Mouse (Mus musculus) embryonic facial prominence, embryonic 13.5 days (tissue): Measurements from ENCODE around the gene Anapc15. TPM values are rescaled to one million over a fixed set of nuclear protein-coding genes. Genes with fewer than 3 reads are reported as not detected.

Experiments
- ATAC-seq: fragments of 200-750 bp; cut with Nextera tagmentation; 2 replicates; pipeline ENCODE4 v1.8.0; 2017; ENCODE audit warnings: low read depth; ENCODE audit not compliant: insufficient number of reproducible peaks, insufficient read depth, low FRiP score, low TSS enrichment
- H3K27ac ChIP-seq: fragments of 300-500 bp; sonication (generic); 2 replicates; pipeline ENCODE4 v1.5.1; 2015; ENCODE audit warnings: moderate library complexity, mild to moderate bottlenecking, inconsistent platforms
- H3K27me3 ChIP-seq: fragments of 300-500 bp; sonication (generic); 2 replicates; pipeline ENCODE4 v1.6.1; 2015; ENCODE audit warnings: mild to moderate bottlenecking, inconsistent platforms
- H3K36me3 ChIP-seq: fragments of 300-500 bp; sonication (generic); 2 replicates; pipeline ENCODE4 v1.6.1; 2015; ENCODE audit warnings: mild to moderate bottlenecking, inconsistent platforms
- H3K4me1 ChIP-seq: fragments of 300-500 bp; sonication (generic); 2 replicates; pipeline ENCODE4 v1.6.1; 2015; ENCODE audit warnings: inconsistent platforms
- H3K4me2 ChIP-seq: fragments of 300-500 bp; sonication (generic); 2 replicates; pipeline ENCODE4 v1.6.1; 2015; ENCODE audit warnings: moderate library complexity, mild to moderate bottlenecking, inconsistent platforms
- H3K4me3 ChIP-seq: fragments of 300-500 bp; sonication (generic); 2 replicates; pipeline ENCODE4 v1.5.1; 2015; ENCODE audit warnings: mild to moderate bottlenecking, inconsistent platforms
- H3K9ac ChIP-seq: fragments of 300-500 bp; sonication (generic); 2 replicates; pipeline ENCODE4 v1.6.1; 2015; ENCODE audit warnings: mild to moderate bottlenecking, inconsistent platforms
- H3K9me3 ChIP-seq: fragments of 300-500 bp; sonication (generic); 2 replicates; pipeline ENCODE4 v1.6.1; 2016; ENCODE audit warnings: inconsistent platforms
- WGBS: fragments of 180-500 bp; shearing (Covaris S2); methylation state at CpG from one replicate; pipeline ENCODE4 v1.1.7; 2015; ENCODE audit warnings: mixed read lengths; 5-methylcytosine and 5-hydroxymethylcytosine counted together
- polyA plus RNA-seq: library from polyadenylated mRNA; unstranded; fragments of >200 nt; fragmentation: Nextera tagmentation; extraction: Ambion mirVana; gene quantifications from 2 replicates; pipeline ENCODE4 v1.2.1, GENCODE M21; 2015

Anapc15 gene
- polyA plus RNA-seq, 1 experiment from 2014 or later: 73.4 TPM

DNA sequence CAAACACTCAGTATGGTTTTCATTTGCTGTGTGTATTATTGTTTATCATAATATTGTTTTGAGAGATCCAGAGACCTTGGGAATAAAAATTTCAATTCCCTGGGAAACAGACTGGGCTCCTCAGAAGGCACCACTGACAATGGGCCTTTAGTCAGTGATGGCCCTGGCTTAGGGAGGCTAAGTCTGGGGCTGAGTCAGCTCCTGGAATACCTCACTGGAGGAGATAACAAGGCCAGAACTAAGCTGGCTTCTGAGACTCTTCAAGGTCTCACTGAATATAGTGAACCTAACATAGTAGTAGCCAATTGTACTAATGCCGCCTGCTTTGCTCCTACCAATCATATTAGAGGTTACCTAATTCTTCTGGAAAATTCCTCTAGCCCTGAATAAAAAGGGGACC lies 12.5 kb downstream of the Anapc15 start:
- H3K9ac ChIP-seq: no peak overlapping the region
- no peak overlapping the region for H3K4me2 ChIP-seq
- no peak overlapping the region for H3K27ac ChIP-seq
- H3K9me3 ChIP-seq: no peaks in the 10 kb centered on the region
- H3K4me1 ChIP-seq: no peaks in the 10 kb centered on the region
- no peaks in the 10 kb centered on the region for H3K36me3 ChIP-seq
- ATAC-seq: no peak
- H3K4me3 ChIP-seq: no peak overlapping the region
- no peaks in the 10 kb centered on the region for H3K27me3 ChIP-seq
- WGBS: 96% methylated on average over 1 of the region's 1 CpGs

DNA sequence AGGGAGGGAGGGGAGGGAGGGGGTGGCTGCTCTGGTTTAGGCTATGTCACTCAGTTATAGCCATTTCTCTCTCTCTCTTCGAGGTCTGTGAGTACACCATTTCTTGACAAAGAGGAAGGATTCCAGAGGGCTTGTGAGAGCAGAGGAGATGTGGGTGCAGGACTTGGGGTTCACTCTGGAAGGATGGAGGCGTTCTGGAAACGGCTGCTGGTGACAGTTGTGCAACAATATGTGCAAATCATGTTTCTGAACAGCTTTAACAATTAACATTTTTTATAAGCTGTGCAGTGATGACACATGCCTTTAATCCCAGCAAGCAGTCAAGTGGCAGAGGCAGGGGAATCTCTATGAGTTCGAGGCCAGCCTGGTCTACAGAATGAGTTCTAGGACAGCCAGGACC lies 17.3 kb downstream of the Anapc15 start:
- Histone ChIP-seq H3K4me2 (no peak overlapping the region), H3K36me3 (no peaks in the 10 kb centered on the region), H3K9ac (no peak overlapping the region), H3K9me3 (no peaks in the 10 kb centered on the region), H3K4me3 (no peak overlapping the region), H3K27me3 (no peaks in the 10 kb centered on the region), H3K4me1 (no peaks in the 10 kb centered on the region), H3K27ac (no peak overlapping the region)
- ATAC-seq: no peak
- 70% methylated on average over 4 of the region's 4 CpGs for WGBS

GRCm38 (mm10) chr7:101882413-101883154 lies 19.1 kb downstream of the Anapc15 start:
- H3K9ac ChIP-seq: no peak overlapping the region

GRCm38 (mm10) chr7:101884160-101884559 lies 20.6 kb downstream of the Anapc15 start:
- no peak overlapping the region for H3K27ac ChIP-seq
- H3K9me3 ChIP-seq: no peaks in the 10 kb centered on the region
- no peak for ATAC-seq
- H3K9ac ChIP-seq: no peak overlapping the region
- no peaks in the 10 kb centered on the region for H3K4me1 ChIP-seq
- 89% methylated on average over 4 of the region's 4 CpGs for WGBS
- no peaks in the 10 kb centered on the region for H3K36me3 ChIP-seq
- no peak overlapping the region for H3K4me2 ChIP-seq
- H3K4me3 ChIP-seq: no peak overlapping the region
- no peaks in the 10 kb centered on the region for H3K27me3 ChIP-seq

More at GRCm38 (mm10) chr7:101882413-101883154, 19.1 kb downstream of the Anapc15 start:
- no peaks in the 10 kb centered on the region for H3K36me3 ChIP-seq
- no peak overlapping the region for H3K27ac ChIP-seq
- H3K4me2 ChIP-seq: no peak overlapping the region
- H3K27me3 ChIP-seq: no peaks in the 10 kb centered on the region
- ATAC-seq: no peak
- H3K4me3 ChIP-seq: no peak overlapping the region
- no peaks in the 10 kb centered on the region for H3K9me3 ChIP-seq
- no peaks in the 10 kb centered on the region for H3K4me1 ChIP-seq
- WGBS: 72% methylated on average over 9 of the region's 9 CpGs

GRCm38 (mm10) chr7:101886274-101886673 lies 22.8 kb downstream of the Anapc15 start:
- Histone ChIP-seq H3K27ac (no peak overlapping the region), H3K4me2 (no peak overlapping the region), H3K4me1 (no peaks in the 10 kb centered on the region), H3K9me3 (no peaks in the 10 kb centered on the region), H3K36me3 (no peaks in the 10 kb centered on the region), H3K9ac (no peak overlapping the region), H3K27me3 (no peaks in the 10 kb centered on the region), H3K4me3 (no peak overlapping the region)
- WGBS: 78% methylated on average over 6 of the region's 6 CpGs
- ATAC-seq: no peak

DNA sequence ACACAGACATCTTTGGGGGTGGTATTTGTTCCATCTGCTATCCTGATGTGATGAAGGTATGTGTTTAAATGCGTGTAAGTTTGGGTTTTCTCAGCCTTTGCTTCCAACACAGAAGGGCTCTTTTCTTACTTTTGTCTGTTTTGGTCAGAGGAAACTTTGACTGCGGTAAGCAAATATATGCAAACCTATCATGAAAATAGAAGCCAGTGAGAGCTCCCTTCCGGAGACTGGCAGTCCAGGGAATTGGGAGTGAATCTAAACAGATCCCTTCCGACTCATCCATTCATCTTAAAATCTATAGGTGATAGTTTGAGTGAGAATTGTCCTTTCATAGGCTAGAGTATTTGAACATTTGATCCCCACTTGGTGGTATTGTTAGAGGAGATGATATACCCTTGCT lies 24.9 kb downstream of the Anapc15 start:
- Histone ChIP-seq H3K9ac (no peak overlapping the region), H3K36me3 (no peaks in the 10 kb centered on the region), H3K4me2 (no peak overlapping the region), H3K9me3 (no peaks in the 10 kb centered on the region), H3K27ac (no peak overlapping the region), H3K4me3 (no peak overlapping the region), H3K4me1 (no peaks in the 10 kb centered on the region), H3K27me3 (no peaks in the 10 kb centered on the region)
- ATAC-seq: no peak
- 75% methylated on average over 4 of the region's 4 CpGs for WGBS

DNA sequence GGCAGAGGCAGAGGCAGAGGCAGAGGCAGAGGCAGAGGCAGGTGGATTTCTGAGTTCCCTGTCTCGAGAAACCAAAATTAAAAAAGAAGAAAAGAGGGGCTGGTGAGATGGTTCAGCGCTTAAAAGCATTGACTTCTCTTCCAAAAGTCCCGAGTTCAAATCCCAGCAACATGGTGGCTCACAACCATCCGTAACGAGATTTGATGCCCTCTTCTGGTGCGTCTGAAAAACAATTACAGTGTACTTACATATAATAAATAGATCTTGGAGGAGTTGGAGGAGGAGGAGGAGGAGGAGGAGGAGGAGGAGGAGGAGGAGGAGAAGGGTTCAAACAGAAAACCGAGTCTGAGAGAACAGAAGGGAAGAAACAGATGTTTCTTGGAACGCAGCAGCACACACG lies 32.2 kb downstream of the Anapc15 start:
- H3K9me3 ChIP-seq: no peaks in the 10 kb centered on the region
- peak overlapping the region; percentile 68; the same call in 1 of the 2 replicates for H3K27ac ChIP-seq
- ATAC-seq: no peak
- peak overlapping the region; percentile 51 for H3K4me3 ChIP-seq
- no peaks in the 10 kb centered on the region for H3K27me3 ChIP-seq
- H3K4me1 ChIP-seq: peaks cover 9% of the 10 kb centered on the region; the same call in 1 of the 2 replicates
- peak overlapping the region; percentile 64 for H3K9ac ChIP-seq
- 41% methylated on average over 9 of the region's 9 CpGs for whole genome bisulfite sequencing
- H3K4me2 ChIP-seq: peak overlapping the region; percentile 56
- H3K36me3 ChIP-seq: peaks cover 6% of the 10 kb centered on the region; the same call in 1 of the 2 replicates

DNA sequence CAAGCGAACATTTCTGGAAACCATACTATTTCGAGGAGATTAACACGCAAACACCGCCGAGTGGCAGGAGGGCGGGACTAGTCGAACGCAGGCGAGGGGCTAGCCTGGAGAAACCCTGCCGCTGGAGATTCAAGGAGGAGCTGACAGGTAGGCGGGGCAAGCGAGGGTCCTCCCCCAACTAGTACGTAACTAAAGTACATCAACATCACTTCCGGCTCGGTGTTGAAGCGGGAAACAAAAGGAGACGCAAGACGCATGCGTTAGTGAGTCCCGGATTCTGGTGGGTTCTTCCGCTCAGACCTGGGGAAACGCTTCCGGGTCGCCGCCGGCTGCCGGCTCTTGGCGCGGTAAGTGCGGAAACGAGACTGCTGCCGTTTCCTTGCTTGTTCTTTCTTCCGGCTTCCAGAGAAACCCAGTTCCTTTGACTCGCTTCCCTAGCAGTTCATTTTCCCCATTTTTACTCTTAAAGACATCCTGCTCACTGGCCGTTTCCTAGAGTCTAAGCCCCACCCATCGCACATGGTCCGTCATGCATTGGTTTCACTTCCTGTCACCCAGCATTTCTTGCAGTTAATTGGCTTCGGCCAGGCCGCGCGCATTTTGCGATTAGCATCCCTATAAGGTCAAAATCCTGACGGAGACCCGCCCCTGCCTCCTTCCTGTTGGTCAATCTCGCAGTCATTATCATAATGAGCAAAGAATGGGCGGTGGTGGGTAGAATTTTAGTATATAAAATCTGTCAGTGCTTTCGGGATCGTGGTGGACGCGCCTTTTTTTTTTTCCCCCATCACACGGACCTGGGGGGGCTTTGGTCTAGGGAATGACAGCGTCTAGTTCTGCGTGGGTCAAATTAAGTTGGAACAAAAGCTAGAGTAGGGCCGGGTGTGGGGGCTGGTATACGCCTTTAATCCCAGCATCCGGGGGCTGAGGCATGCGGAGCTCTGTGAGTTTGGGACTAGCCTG lies 32.9 kb downstream of the Anapc15 start:
- peaks cover 9% of the 10 kb centered on the region; the same call in 1 of the 2 replicates for H3K4me1 ChIP-seq
- peak overlapping the region; percentile 90 for H3K27ac ChIP-seq
- peak overlapping the region; percentile 64 for H3K9ac ChIP-seq
- H3K9me3 ChIP-seq: no peaks in the 10 kb centered on the region
- under 1% methylated on average over 57 of the region's 57 CpGs for WGBS
- H3K36me3 ChIP-seq: peaks cover 6% of the 10 kb centered on the region; the same call in 1 of the 2 replicates
- ATAC-seq: peak; percentile 98
- H3K27me3 ChIP-seq: no peaks in the 10 kb centered on the region
- peak overlapping the region; percentile 51 for H3K4me3 ChIP-seq
- peak overlapping the region; percentile 56 for H3K4me2 ChIP-seq

DNA sequence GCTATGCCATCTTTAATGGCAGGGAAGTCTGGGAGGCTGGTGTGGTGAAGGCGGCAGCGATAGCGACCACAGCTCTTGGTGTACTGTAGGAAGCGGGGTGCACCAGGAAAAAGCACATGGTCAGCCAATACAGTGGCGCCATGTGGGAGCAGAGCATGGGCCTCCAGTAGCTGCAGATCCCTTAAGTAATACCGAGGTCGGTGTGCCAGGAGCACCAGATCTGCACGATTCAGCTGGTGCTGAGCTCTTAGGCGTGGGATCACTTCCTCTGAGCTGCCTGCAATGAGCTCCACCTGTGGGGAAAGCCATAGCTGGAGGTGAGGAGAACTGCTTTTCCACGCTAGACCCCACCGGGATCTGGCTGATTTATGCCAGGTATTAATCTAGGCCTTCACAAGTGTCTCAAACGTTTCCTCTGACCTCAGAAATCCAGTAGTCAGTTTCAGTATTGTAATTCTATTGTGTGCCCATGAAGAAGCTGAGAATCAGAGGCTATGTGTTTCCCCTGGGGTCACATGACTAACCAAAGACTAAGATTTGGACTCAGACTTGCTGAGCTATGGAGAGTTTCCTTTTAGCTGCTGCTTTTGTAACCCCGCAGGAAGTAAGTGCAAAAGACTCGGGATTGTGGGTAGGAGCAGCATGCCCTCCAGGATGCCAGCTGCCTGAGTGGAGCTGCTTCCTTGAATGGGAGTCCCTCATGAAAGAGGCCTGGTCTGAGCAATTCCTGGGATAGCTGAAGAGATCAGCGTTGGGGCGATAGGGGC lies 37.0 kb downstream of the Anapc15 start:
- Histone ChIP-seq H3K4me2 (no peak overlapping the region), H3K27me3 (no peaks in the 10 kb centered on the region), H3K4me3 (no peak overlapping the region), H3K4me1 (peaks cover 16% of the 10 kb centered on the region), H3K9me3 (no peaks in the 10 kb centered on the region), H3K27ac (no peak overlapping the region), H3K9ac (peak overlapping the region; percentile 46), H3K36me3 (peaks cover 16% of the 10 kb centered on the region; the same call in 1 of the 2 replicates)
- 85% methylated on average over 16 of the region's 16 CpGs for WGBS
- ATAC-seq: no peak

DNA sequence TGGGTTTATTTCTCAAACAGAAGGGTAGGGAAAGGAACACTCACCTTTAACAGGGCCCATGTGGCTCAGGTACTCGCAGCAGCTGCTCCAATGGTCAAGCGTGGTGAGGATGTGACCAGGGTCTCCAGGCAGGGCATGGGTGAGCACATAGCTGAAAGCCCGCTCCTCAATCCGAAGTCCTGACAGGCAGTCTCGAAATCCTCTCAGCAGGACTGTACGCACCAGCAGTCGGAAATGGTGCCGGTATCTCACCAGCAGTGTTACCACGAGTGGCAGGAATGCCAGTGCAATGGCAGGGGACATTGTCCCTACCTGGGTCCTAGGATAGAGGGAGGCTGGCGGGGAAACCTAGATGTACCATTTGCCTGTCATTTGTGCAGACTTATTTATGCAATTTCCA lies 38.5 kb downstream of the Anapc15 start:
- 92% methylated on average over 10 of the region's 10 CpGs for WGBS
- ATAC-seq: no peak
- H3K27ac ChIP-seq: no peak overlapping the region
- no peaks in the 10 kb centered on the region for H3K27me3 ChIP-seq
- H3K4me1 ChIP-seq: peaks cover 21% of the 10 kb centered on the region
- H3K9ac ChIP-seq: no peak overlapping the region
- H3K4me3 ChIP-seq: no peak overlapping the region
- H3K9me3 ChIP-seq: no peaks in the 10 kb centered on the region
- H3K36me3 ChIP-seq: peaks cover 16% of the 10 kb centered on the region; the same call in 1 of the 2 replicates
- no peak overlapping the region for H3K4me2 ChIP-seq

DNA sequence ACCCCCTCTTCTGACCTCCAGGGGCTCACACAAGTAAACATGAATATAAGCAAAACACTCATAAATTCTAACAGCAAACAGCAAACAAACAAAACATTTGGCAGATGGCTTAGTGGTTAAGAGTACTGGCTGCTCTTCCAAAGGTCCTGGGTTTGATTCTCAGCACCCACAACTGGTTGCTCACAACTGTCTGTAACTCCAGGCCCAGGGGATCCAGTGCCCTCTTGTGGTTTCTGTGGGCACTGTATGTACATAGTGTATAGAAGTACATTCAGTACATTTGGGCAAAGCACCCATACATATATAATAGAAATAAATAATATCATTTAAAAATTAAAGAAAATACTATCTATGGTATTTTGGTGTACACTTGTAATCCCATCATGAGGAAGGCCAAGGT lies 39.3 kb downstream of the Anapc15 start:
- no peak for ATAC-seq
- Histone ChIP-seq H3K9me3 (no peaks in the 10 kb centered on the region), H3K9ac (no peak overlapping the region), H3K27me3 (no peaks in the 10 kb centered on the region), H3K4me3 (no peak overlapping the region), H3K36me3 (peaks cover 16% of the 10 kb centered on the region; the same call in 1 of the 2 replicates), H3K27ac (no peak overlapping the region), H3K4me1 (peaks cover 21% of the 10 kb centered on the region), H3K4me2 (no peak overlapping the region)
